Mouse (Mus musculus): ENCODE measurements around the gene Medag. TPM values are rescaled to one million over a fixed set of nuclear protein-coding genes. Genes with fewer than 3 reads are reported as not detected.

The Medag gene
- polyA plus RNA-seq, 1 experiment: 0.76 TPM

DNA sequence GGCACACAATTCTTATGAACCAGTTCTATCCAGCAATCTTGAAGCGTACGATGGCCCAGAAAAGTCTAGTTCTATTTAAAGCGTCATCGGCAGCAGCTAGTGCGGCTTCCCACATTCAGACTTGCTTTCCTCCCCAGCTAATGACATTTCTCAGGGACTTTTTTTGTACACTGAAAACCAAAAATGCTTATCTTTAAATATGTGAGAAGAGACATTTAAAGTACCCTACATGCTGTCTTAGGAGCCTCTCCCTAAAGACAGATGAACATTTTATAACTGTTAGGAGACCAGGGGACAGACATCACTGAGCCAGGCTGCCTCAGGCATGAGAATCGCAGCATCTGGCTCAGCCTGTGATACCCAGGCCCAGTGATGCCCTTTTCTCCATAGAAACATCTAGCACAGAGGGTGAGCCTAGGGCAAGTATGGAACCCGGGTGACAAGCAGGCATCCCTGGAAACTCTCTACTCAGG lies 39.7 kb downstream of the Medag start:
- Histone ChIP-seq H3K27ac (ENCODE audit: insufficient read depth, low read depth, low read length) (no peak overlapping the region), H3K4me3 (ENCODE audit: low read depth, low read length) (no peak overlapping the region), H3K27me3 (ENCODE audit: control insufficient read depth, insufficient read depth, low read length) (no peaks in the 10 kb centered on the region), H3K4me1 (ENCODE audit: control insufficient read depth, insufficient read depth, insufficient read length, low read length) (no peaks in the 10 kb centered on the region), H3K36me3 (ENCODE audit: control insufficient read depth, insufficient read depth, low read length) (no peaks in the 10 kb centered on the region)
- TF ChIP-seq CTCF (IDR thresholded peaks at IDR 0.05; ENCODE audit: extremely low read depth, insufficient read length, insufficient replicate concordance, low read depth, low read length): no peak
- TF ChIP-seq POLR2A (IDR thresholded peaks at IDR 0.05; ENCODE audit: low read depth, low read length): no peak
- WGBS: 82% methylated on average over 7 of the region's 7 CpGs

- WGBS: 27% methylated on average over 6 of the region's 6 CpGs
Observed at GRCm38 (mm10) chr5:149454281-149454680, 42.7 kb downstream of the Medag start.

GRCm38 (mm10) chr5:149456544-149456943 lies 45.0 kb downstream of the Medag start:
- WGBS: 64% methylated on average over 7 of the region's 7 CpGs
- TF ChIP-seq CTCF (IDR thresholded peaks at IDR 0.05; ENCODE audit: extremely low read depth, insufficient read length, insufficient replicate concordance, low read depth, low read length): no peak
- TF ChIP-seq POLR2A (IDR thresholded peaks at IDR 0.05; ENCODE audit: low read depth, low read length): no peak
- Histone ChIP-seq H3K4me1 (ENCODE audit: control insufficient read depth, insufficient read depth, insufficient read length, low read length) (no peaks in the 10 kb centered on the region), H3K27me3 (ENCODE audit: control insufficient read depth, insufficient read depth, low read length) (no peaks in the 10 kb centered on the region), H3K36me3 (ENCODE audit: control insufficient read depth, insufficient read depth, low read length) (no peaks in the 10 kb centered on the region), H3K4me3 (ENCODE audit: low read depth, low read length) (no peak overlapping the region), H3K27ac (ENCODE audit: insufficient read depth, low read depth, low read length) (no peak overlapping the region)

More at GRCm38 (mm10) chr5:149454281-149454680, 42.7 kb downstream of the Medag start:
- Histone ChIP-seq H3K4me3 (ENCODE audit: low read depth, low read length) (no peak overlapping the region), H3K27ac (ENCODE audit: insufficient read depth, low read depth, low read length) (no peak overlapping the region), H3K4me1 (ENCODE audit: control insufficient read depth, insufficient read depth, insufficient read length, low read length) (no peaks in the 10 kb centered on the region), H3K36me3 (ENCODE audit: control insufficient read depth, insufficient read depth, low read length) (no peaks in the 10 kb centered on the region), H3K27me3 (ENCODE audit: control insufficient read depth, insufficient read depth, low read length) (no peaks in the 10 kb centered on the region)
- TF ChIP-seq CTCF (IDR thresholded peaks at IDR 0.05; ENCODE audit: extremely low read depth, insufficient read length, insufficient replicate concordance, low read depth, low read length): peak; percentile 87; the same call in 1 of the 2 replicates
- no peak for TF ChIP-seq POLR2A (IDR thresholded peaks at IDR 0.05; ENCODE audit: low read depth, low read length)

DNA sequence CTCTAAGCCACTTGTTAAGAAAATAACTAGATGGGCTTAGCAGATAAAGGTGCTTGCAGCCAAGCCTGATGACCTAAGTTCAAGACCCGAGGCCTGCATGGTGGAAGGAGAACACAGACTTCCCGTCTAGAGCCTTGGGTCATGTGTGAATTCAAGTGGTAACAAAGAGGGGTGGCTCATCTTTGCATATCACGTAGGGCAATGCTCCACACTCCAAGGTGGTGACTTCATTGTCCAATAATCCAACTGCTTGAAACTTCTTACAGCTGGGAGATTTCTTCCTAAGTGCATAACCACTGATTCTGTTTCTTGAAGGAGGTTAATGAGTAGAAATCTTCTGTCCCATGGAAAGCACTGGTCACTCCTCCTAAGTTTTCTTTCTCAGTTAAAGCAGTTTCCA lies 50.5 kb downstream of the Medag start:
- Histone ChIP-seq H3K27me3 (ENCODE audit: control insufficient read depth, insufficient read depth, low read length) (no peaks in the 10 kb centered on the region; the same call in 1 of the 2 replicates), H3K4me3 (ENCODE audit: low read depth, low read length) (no peak overlapping the region), H3K4me1 (ENCODE audit: control insufficient read depth, insufficient read depth, insufficient read length, low read length) (no peaks in the 10 kb centered on the region), H3K27ac (ENCODE audit: insufficient read depth, low read depth, low read length) (no peak overlapping the region), H3K36me3 (ENCODE audit: control insufficient read depth, insufficient read depth, low read length) (no peaks in the 10 kb centered on the region)
- WGBS: 63% methylated on average over 3 of the region's 3 CpGs
- TF ChIP-seq CTCF (IDR thresholded peaks at IDR 0.05; ENCODE audit: extremely low read depth, insufficient read length, insufficient replicate concordance, low read depth, low read length) (no peak), POLR2A (IDR thresholded peaks at IDR 0.05; ENCODE audit: low read depth, low read length) (no peak)

GRCm38 (mm10) chr5:149465305-149465704 lies 53.8 kb downstream of the Medag start:
- Histone ChIP-seq H3K36me3 (ENCODE audit: control insufficient read depth, insufficient read depth, low read length) (no peaks in the 10 kb centered on the region), H3K4me1 (ENCODE audit: control insufficient read depth, insufficient read depth, insufficient read length, low read length) (no peaks in the 10 kb centered on the region), H3K27ac (ENCODE audit: insufficient read depth, low read depth, low read length) (no peak overlapping the region), H3K27me3 (ENCODE audit: control insufficient read depth, insufficient read depth, low read length) (no peaks in the 10 kb centered on the region; the same call in 1 of the 2 replicates), H3K4me3 (ENCODE audit: low read depth, low read length) (no peak overlapping the region)
- TF ChIP-seq POLR2A (IDR thresholded peaks at IDR 0.05; ENCODE audit: low read depth, low read length) (no peak), CTCF (IDR thresholded peaks at IDR 0.05; ENCODE audit: extremely low read depth, insufficient read length, insufficient replicate concordance, low read depth, low read length) (no peak)
- WGBS: 59% methylated on average over 5 of the region's 5 CpGs

DNA sequence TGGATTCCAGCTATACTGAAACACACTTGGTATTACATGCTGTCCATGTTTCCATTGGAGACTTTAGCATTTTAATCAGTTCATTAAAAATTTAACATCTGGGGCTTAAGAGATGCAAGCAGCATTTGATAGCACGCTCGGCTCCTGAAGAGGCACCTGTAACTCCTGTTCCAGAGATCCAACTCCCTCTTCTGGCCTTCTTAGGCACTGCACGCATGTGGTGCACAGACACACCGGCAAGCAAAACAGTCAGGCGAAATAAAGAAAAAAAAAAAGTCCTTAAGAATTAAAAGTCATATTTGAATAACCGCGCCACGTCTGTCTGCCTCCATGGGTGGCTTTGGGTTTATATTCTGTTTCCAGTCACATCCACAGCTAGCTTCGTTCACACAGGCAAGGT lies 62.6 kb downstream of the Medag start:
- peaks cover 2% of the 10 kb centered on the region; the same call in 1 of the 2 replicates for H3K27me3 ChIP-seq (ENCODE audit: control insufficient read depth, insufficient read depth, low read length)
- 93% methylated on average over 9 of the region's 9 CpGs for WGBS
- no peaks in the 10 kb centered on the region for H3K4me1 ChIP-seq (ENCODE audit: control insufficient read depth, insufficient read depth, insufficient read length, low read length)
- H3K27ac ChIP-seq (ENCODE audit: insufficient read depth, low read depth, low read length): no peak overlapping the region
- H3K4me3 ChIP-seq (ENCODE audit: low read depth, low read length): no peak overlapping the region
- H3K36me3 ChIP-seq (ENCODE audit: control insufficient read depth, insufficient read depth, low read length): no peaks in the 10 kb centered on the region
- TF ChIP-seq POLR2A (IDR thresholded peaks at IDR 0.05; ENCODE audit: low read depth, low read length) (no peak), CTCF (IDR thresholded peaks at IDR 0.05; ENCODE audit: extremely low read depth, insufficient read length, insufficient replicate concordance, low read depth, low read length) (no peak)

- Histone ChIP-seq H3K4me3 (ENCODE audit: low read depth, low read length) (no peak overlapping the region), H3K4me1 (ENCODE audit: control insufficient read depth, insufficient read depth, insufficient read length, low read length) (no peaks in the 10 kb centered on the region), H3K36me3 (ENCODE audit: control insufficient read depth, insufficient read depth, low read length) (no peaks in the 10 kb centered on the region), H3K27ac (ENCODE audit: insufficient read depth, low read depth, low read length) (no peak overlapping the region), H3K27me3 (ENCODE audit: control insufficient read depth, insufficient read depth, low read length) (peaks cover 2% of the 10 kb centered on the region; the same call in 1 of the 2 replicates)
- TF ChIP-seq POLR2A (IDR thresholded peaks at IDR 0.05; ENCODE audit: low read depth, low read length) (no peak), CTCF (IDR thresholded peaks at IDR 0.05; ENCODE audit: extremely low read depth, insufficient read length, insufficient replicate concordance, low read depth, low read length) (no peak)
- 88% methylated on average over 16 of the region's 16 CpGs for WGBS
Observed at GRCm38 (mm10) chr5:149474701-149475468, 63.3 kb downstream of the Medag start.

Other genes with a start within 250 kb of the Medag start
- gene Uspl1, start 227.4 kb upstream of the Medag start, polyA plus RNA-seq (2012; rRNA removed): 2.4 and 3.7 TPM in 2 replicates
- gene Hmgb1, start 227.3 kb upstream of the Medag start, polyA plus RNA-seq (2012; rRNA removed): 3.2 and 5.2 TPM in 2 replicates
- 12.3 and 21.8 TPM in 2 replicates for gene Alox5ap, start 147.0 kb upstream of the Medag start, polyA plus RNA-seq (2012; rRNA removed)
- not detected in 2 replicates for gene Tex26, start 27.9 kb downstream of the Medag start, polyA plus RNA-seq (2012; rRNA removed)
- gene Wdr95, start 116.9 kb downstream of the Medag start, polyA plus RNA-seq (2012; rRNA removed): not detected in 2 replicates
- gene Hsph1, start 224.6 kb downstream of the Medag start, polyA plus RNA-seq (2012; rRNA removed): 4.1 and 6.6 TPM in 2 replicates

Measured in small intestine, adult 2 months (tissue).